Mouse (Mus musculus) neural tube, embryonic 13.5 days (tissue): Measurements from ENCODE around the gene Coro1b. TPM values are rescaled to one million over a fixed set of nuclear protein-coding genes. Genes with fewer than 3 reads are reported as not detected.
A peak's percentile ranks its signal among the peaks of the same experiment; 100 is the strongest.

Experiments used
- ATAC-seq: fragments of 200-750 bp; cut with Nextera tagmentation; 2 replicates; pipeline ENCODE4 v1.8.0; 2017; ENCODE audit warnings: low read depth, mild to moderate bottlenecking, moderate TSS enrichment, moderate library complexity
- H3K27ac ChIP-seq: fragments of 300-500 bp; sonication (generic); replicated peaks from 2 replicates; pipeline ENCODE4 v1.5.1; 2015; ENCODE audit warnings: moderate library complexity, mild to moderate bottlenecking, inconsistent platforms
- H3K27me3 ChIP-seq: fragments of 300-500 bp; sonication (generic); 2 replicates; pipeline ENCODE4 v1.6.1; 2015; ENCODE audit warnings: mild to moderate bottlenecking, inconsistent platforms
- H3K36me3 ChIP-seq: fragments of 300-500 bp; sonication (generic); 2 replicates; pipeline ENCODE4 v1.6.1; 2015; ENCODE audit warnings: mild to moderate bottlenecking, inconsistent platforms
- H3K4me1 ChIP-seq: fragments of 300-500 bp; sonication (generic); replicated peaks from 2 replicates; pipeline ENCODE4 v1.6.1; 2015; ENCODE audit warnings: inconsistent platforms
- H3K4me2 ChIP-seq: fragments of 300-500 bp; sonication (generic); 2 replicates; pipeline ENCODE4 v1.6.1; 2015; ENCODE audit warnings: inconsistent platforms, mild to moderate bottlenecking, moderate library complexity
- H3K4me3 ChIP-seq: fragments of 300-500 bp; sonication (generic); 2 replicates; pipeline ENCODE4 v1.5.1; 2015; ENCODE audit warnings: mild to moderate bottlenecking, inconsistent platforms
- H3K9ac ChIP-seq: fragments of 300-500 bp; sonication (generic); 2 replicates; pipeline ENCODE4 v1.6.1; 2015; ENCODE audit warnings: moderate library complexity, mild to moderate bottlenecking, inconsistent platforms
- H3K9me3 ChIP-seq: fragments of 300-500 bp; sonication (generic); 2 replicates; pipeline ENCODE4 v1.6.1; 2016; ENCODE audit warnings: inconsistent platforms
- WGBS: fragments of 180-500 bp; shearing (Covaris S2); methylation state at CpG from one replicate; pipeline ENCODE4 v1.1.7; 2015; 5-methylcytosine and 5-hydroxymethylcytosine counted together
- polyA plus RNA-seq: library from polyadenylated mRNA; unstranded; fragments of >200 nt; fragmentation: Nextera tagmentation; extraction: Ambion mirVana; gene quantifications from 2 replicates; pipeline ENCODE4 v1.2.1, GENCODE M21; 2015

The Coro1b gene
- polyA plus RNA-seq, 1 experiment from 2014 or later: 119 TPM

DNA sequence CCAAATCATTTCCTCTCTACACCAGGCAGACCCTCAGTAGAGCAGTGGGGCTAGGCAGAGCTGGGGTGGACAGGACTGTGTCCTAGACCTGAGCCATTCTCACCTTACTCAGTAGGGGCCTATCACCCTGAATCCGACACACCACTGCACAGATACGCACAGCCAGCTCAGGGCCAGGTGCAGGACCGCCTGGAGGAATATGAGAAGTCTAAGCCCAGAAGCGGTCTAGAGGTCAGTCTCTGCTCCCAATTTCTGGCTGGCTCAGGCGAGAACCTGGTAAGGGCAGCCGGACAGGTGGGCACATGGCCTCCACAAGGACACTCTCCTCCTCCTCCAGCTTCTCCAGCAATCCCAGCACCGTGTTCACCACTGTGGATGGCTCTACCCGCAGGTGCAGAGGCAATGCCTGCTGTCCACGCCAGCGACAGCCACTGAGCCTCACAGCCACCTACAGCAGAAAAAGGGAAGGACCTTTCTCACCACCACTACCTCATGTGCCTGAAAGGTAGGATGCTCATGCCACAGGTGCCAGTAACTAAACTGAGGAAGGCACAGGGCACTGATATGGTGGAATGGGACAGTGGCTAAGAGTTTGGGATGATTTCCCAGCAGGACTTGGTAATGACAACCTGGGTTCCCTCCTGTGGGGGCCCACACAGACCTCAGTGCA, 22.4 kb downstream of the Coro1b start:
- Histone ChIP-seq H3K9ac (0 out of 2 replicates have a peak overlapping the region, but pooled peaks have one; percentile 17), H3K4me2 (no peak overlapping the region), H3K9me3 (no peaks in the 10 kb centered on the region), H3K4me3 (no peak overlapping the region), H3K4me1 (peaks cover 26% of the 10 kb centered on the region), H3K27ac (no peak overlapping the region), H3K27me3 (no peaks in the 10 kb centered on the region), H3K36me3 (no peaks in the 10 kb centered on the region)
- WGBS: 96% methylated on average over 10 of the region's 10 CpGs
- ATAC-seq: no peak

DNA sequence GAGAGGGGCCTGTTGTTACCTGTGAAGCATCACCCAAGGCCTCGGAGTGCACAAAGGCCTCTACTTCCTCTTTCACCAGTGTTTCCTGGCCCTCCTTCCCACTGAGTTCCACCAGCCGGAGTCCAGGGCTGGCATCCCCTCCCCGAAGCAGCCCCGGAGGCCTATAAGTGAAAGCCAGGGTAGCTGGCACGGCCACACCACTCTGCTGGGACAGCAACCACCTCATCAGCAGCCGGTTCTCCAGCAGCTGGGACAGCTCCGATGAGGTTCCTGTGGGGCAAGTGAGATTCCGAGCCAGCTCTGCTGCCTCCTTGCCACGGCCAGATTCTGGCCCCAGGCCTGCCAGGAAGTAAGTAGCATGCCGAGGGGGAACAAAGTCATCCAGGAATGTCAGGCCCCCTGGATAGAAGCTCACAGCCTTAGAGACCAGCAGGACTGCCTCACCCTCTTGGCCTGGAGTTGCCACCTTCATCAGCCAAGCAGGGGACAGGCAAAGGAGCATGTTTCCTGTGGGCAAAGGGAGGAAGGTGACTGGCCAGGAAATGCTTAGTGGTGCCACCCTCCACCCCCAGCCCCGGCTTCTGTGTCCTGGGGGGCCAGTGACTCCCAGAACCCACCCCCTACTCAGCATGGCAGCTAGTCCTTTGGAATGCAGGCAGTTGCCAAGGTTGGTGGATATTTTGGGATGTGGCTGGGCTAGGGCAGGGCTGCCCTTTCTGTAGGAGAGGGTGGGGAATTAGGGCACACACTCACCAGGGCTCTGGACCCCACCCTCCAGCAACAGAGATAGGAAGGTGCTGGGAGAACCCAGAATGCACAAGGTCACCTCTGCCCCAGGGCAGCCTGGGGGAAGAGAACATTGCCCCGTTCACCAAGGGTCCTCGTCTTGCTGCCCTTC, 23.2 kb downstream of the Coro1b start:
- H3K4me3 ChIP-seq: no peak overlapping the region
- peaks cover 27% of the 10 kb centered on the region for H3K4me1 ChIP-seq
- H3K36me3 ChIP-seq: no peaks in the 10 kb centered on the region
- ATAC-seq: no peak
- no peak overlapping the region for H3K27ac ChIP-seq
- no peaks in the 10 kb centered on the region; the same call in 1 of the 2 replicates for H3K27me3 ChIP-seq
- WGBS: 73% methylated on average over 13 of the region's 13 CpGs
- no peaks in the 10 kb centered on the region for H3K9me3 ChIP-seq
- H3K4me2 ChIP-seq: no peak overlapping the region
- 0 out of 2 replicates have a peak overlapping the region, but pooled peaks have one; percentile 17 for H3K9ac ChIP-seq

DNA sequence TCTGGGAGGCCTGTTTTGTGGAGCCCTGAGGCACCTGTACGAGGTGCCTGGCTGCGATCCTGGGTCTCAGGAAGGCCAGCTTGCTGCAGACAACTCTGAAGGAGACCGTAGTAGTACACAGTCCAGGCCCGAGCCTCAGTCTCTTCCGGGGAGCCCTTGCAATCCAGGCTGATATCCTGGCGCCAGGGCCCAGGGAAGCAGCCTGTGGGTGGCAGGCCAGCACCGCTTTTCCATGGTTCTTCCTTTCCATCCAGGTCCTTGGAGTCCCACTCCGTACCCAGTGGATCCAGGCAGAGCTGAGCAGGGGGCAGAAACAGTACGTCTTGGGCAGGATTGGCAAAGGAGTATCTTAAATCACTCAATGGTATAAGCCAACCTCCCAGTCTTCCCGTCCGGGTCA, 24.5 kb downstream of the Coro1b start:
- WGBS: 63% methylated on average over 11 of the region's 11 CpGs
- Histone ChIP-seq H3K9ac (peak overlapping the region; percentile 18; the same call in 1 of the 2 replicates), H3K27ac (no peak overlapping the region), H3K4me1 (peaks cover 27% of the 10 kb centered on the region), H3K4me3 (no peak overlapping the region), H3K36me3 (no peaks in the 10 kb centered on the region), H3K9me3 (no peaks in the 10 kb centered on the region), H3K27me3 (peaks cover 3% of the 10 kb centered on the region; the same call in 1 of the 2 replicates), H3K4me2 (no peak overlapping the region)
- ATAC-seq: no peak

DNA sequence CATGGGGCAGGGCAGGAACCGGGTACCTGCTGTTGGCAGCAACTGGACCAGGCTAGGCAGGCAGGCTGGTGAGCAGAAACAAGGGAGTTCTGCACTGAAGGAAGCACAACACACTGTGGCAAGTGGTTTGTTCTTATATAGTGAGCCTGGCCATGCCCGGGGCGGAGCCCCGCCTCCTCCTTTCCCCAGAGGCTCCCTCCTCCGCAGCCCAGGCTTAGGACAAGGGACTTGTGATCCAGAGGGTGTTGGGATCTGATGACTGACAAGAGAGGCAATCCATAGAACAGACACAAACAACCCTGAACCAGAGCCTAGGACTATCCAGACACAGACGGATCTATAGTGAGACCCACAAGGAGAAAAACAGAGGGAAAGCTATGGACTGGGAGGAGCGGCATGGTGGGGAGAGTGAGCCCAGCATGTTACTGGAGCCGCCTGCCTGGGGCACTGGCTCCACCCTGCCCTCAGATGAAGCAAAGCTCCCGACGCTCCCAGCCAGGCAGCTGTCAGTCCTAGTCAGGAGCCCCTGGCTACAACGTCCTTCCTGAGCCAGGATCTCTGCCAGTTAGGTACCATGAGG, 27.0 kb downstream of the Coro1b start, which contains the start of gene Carns1:
Gene Carns1 (minus strand): TSS at position 112 of the 580 bp plus-strand sequence.
- peak within 1 kb of the TSS; percentile 62 for H3K27ac ChIP-seq
- peak within 1 kb of the TSS; percentile 58 for H3K9ac ChIP-seq
- H3K4me1 ChIP-seq: peaks cover 13% of the 10 kb centered on the region
- peaks cover 3% of the 10 kb centered on the region; the same call in 1 of the 2 replicates for H3K27me3 ChIP-seq
- no peaks in the 10 kb centered on the region for H3K9me3 ChIP-seq
- peak within 1 kb of the TSS; percentile 44 for H3K4me2 ChIP-seq
- ATAC-seq: no peak
- peak within 1 kb of the TSS; percentile 6; the same call in 1 of the 2 replicates for H3K4me3 ChIP-seq
- H3K36me3 ChIP-seq: no peaks in the 10 kb centered on the region
- WGBS: 5% methylated on average over 11 of the region's 11 CpGs

DNA sequence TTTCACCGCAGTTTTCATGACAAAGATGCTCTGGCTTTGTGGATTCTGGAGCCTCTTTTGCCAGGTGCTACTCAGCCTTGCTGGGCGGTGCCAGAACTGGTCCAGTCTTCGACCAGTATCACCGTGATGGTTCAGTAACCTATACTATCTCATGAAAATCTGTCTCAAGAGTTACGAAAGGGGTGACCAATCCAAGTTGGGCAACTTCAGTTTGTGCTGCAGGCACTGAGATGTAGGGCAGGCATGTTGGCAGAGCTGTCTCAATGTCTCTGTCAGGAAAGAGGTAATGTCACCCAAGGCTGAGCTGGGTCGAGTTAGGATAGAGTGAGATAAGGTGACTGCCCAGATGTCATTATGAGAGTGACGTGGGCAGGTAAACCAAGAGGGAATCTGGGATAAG, 32.0 kb downstream of the Coro1b start:
- no peaks in the 10 kb centered on the region for H3K36me3 ChIP-seq
- no peak for ATAC-seq
- 86% methylated on average over 7 of the region's 7 CpGs for WGBS

DNA sequence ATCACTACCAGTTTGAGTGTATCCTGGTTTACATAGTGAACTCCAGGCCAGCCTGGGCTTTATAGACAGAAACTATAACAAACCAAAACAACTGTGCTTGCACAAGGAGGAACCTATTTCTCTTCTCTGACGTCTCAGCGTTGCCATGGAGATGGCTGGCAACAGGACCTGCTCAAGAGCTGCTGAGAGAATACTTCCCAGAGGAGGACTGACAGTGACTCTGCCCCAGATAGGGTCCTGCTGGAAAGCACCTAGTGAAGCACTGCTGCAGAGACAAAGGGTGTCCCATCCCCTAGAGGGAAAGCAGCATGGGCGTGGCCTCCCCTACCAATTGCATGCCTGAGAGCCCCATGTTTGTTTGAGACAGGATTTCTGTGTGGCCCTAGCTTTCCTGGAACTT, 33.5 kb downstream of the Coro1b start:
- H3K27me3 ChIP-seq: 0 out of 2 replicates have a peak, but pooled peaks cover 2% of the 10 kb centered on the region
- no peaks in the 10 kb centered on the region for H3K36me3 ChIP-seq
- H3K4me1 ChIP-seq: peaks cover 25% of the 10 kb centered on the region
- no peak overlapping the region for H3K9ac ChIP-seq
- no peak overlapping the region for H3K4me3 ChIP-seq
- 39% methylated on average over 3 of the region's 3 CpGs for WGBS
- no peaks in the 10 kb centered on the region for H3K9me3 ChIP-seq
- no peak overlapping the region for H3K4me2 ChIP-seq
- no peak overlapping the region for H3K27ac ChIP-seq
- no peak for ATAC-seq

More for the DNA sequence above, 32.0 kb downstream of the Coro1b start:
- H3K9ac ChIP-seq: no peak overlapping the region
- no peak overlapping the region for H3K27ac ChIP-seq
- H3K4me1 ChIP-seq: peaks cover 27% of the 10 kb centered on the region
- peaks cover 3% of the 10 kb centered on the region; the same call in 1 of the 2 replicates for H3K27me3 ChIP-seq
- H3K9me3 ChIP-seq: no peaks in the 10 kb centered on the region
- no peak overlapping the region for H3K4me3 ChIP-seq
- H3K4me2 ChIP-seq: no peak overlapping the region

DNA sequence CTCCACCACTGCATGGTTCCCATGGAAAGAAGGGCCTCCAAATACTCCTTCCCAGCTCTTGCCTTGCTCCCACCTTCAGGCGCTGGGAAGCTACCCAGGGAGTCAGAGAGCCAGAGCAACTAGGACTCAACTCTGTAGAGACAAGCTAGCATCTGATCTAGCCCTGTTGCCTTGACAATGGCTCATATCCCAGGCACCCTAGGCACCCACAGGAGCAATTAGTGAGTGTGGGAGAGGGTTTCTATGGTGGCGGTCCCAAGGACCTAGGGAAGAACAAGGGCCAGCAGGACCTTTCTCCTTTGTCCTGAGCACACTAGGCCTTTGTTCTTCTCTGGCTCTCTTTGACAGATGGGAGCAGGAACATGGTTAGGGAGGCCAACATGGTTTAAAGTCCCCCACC, 35.3 kb downstream of the Coro1b start:
- H3K4me2 ChIP-seq: no peak overlapping the region
- H3K9me3 ChIP-seq: no peaks in the 10 kb centered on the region
- no peaks in the 10 kb centered on the region for H3K36me3 ChIP-seq
- no peak overlapping the region for H3K27ac ChIP-seq
- no peak for ATAC-seq
- no peak overlapping the region for H3K4me3 ChIP-seq
- no peaks in the 10 kb centered on the region for H3K27me3 ChIP-seq
- WGBS: 68% methylated on average over 2 of the region's 2 CpGs
- peaks cover 25% of the 10 kb centered on the region for H3K4me1 ChIP-seq
- no peak overlapping the region for H3K9ac ChIP-seq

DNA sequence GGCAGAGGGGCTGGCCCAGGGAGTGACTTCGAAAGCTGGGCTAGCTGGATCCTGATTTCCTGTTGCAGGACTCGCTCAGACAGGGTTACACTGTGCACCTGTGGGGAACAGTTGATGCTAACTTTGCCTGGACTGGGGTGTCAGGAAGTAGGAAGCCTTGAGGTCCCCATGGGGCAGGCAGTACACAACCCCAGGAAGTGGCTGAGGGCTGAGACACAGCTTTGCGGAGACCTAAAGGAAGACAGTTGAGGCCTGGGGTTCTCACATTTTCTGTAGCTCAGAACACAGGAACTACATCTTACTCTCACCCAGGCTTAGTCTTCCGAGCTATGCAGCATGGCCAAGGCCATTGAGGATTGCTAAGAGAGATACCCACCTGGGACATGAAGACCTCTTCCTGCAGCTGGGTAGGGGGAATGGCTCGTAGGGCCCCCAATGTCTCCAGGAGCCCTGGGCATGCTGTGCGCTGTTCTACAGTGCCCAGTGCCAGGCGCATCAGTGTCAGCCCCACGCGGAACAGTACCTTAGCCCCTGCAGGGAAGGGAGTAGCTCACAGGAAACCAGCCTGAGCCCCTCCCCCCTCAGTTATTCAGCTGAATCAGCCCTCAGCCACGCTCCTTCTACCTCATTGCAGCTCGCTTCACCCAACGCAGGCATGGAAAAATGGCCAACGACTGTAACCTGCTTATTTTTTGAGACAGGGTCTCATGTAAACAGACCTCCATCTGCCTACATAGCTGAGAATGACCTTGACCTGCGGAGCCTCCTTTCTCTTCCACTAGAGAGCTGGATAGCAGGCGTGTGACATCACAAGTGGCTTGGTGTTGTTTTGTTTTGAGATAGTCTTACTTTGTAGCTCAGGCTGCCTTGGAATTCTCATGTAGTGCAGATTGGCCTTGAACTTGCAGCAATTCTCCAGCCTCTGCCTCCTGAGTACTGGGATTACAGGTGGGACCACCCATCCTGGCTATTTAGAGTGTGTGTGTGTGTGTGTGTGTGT, 36.9 kb downstream of the Coro1b start:
- no peaks in the 10 kb centered on the region for H3K36me3 ChIP-seq

DNA sequence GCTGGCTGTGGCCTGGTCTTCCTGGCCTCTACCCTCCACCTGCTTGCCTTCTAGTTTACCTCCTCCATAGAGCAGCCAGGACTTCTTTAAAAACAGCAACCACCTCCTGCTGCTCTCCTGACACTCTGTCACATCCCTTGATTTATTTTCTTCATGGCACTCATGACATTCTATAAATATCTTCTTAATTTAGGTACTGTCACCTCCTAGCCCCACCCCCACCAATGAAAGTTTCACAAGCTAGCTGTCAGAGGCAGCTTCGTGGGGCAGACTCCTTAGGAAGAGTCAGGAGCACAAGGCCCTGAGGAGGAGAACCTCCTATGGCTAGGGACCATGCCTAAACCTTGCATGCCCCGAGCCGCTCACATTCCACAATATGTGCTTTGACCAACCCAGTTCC, 38.9 kb downstream of the Coro1b start:
- Histone ChIP-seq H3K4me2 (no peak overlapping the region), H3K27ac (no peak overlapping the region), H3K9me3 (no peaks in the 10 kb centered on the region), H3K4me3 (no peak overlapping the region), H3K9ac (no peak overlapping the region), H3K27me3 (no peaks in the 10 kb centered on the region), H3K4me1 (peaks cover 25% of the 10 kb centered on the region), H3K36me3 (no peaks in the 10 kb centered on the region)
- WGBS: 72% methylated on average over 3 of the region's 3 CpGs
- no peak for ATAC-seq

More for the DNA sequence above, 36.9 kb downstream of the Coro1b start:
- 61% methylated on average over 15 of the region's 15 CpGs for WGBS
- Histone ChIP-seq H3K9ac (0 out of 2 replicates have a peak overlapping the region, but pooled peaks have one; percentile 8), H3K4me3 (no peak overlapping the region), H3K9me3 (no peaks in the 10 kb centered on the region), H3K27ac (no peak overlapping the region), H3K4me2 (no peak overlapping the region), H3K4me1 (peaks cover 25% of the 10 kb centered on the region), H3K27me3 (no peaks in the 10 kb centered on the region)
- ATAC-seq: no peak

DNA sequence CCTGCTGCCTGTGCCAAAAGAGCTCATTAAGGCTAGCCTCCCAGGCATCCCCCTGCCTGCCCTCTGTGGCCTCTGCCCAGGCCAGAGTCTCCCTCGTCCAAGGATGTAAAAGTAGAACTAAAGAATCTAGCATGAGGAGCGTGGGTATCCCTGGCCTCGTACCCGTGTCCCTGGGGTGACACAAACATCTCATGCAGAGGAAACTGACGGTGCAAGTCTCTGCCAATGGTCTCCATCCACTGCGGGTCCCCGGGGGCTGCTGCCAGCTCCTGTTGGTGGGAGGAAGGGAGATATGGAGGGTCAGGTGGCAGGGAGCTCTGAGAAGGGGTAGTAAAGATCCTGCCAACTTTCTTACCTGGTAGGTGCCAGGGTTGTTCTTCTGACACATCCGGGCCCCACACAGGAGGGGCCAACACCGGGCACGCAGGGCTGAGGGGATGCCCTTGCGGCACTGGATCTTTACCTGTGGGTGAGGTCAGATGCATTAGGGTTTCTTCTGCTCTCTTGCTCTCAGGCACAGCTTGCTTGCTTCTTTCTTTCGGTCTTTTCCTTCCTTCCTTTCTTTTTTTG, 40.7 kb downstream of the Coro1b start:
- no peak for ATAC-seq
- peaks cover 11% of the 10 kb centered on the region for H3K36me3 ChIP-seq
- 83% methylated on average over 12 of the region's 12 CpGs for WGBS
- no peaks in the 10 kb centered on the region for H3K27me3 ChIP-seq
- H3K4me2 ChIP-seq: no peak overlapping the region
- H3K27ac ChIP-seq: no peak overlapping the region
- no peaks in the 10 kb centered on the region for H3K9me3 ChIP-seq
- no peak overlapping the region for H3K4me3 ChIP-seq
- H3K4me1 ChIP-seq: peaks cover 29% of the 10 kb centered on the region
- H3K9ac ChIP-seq: no peak overlapping the region
